Comparison of ENCODE assay signal across 9 mouse cellular contexts in genomic region chr15:13088504-13089058, GRCm38 (mm10).
DNase-seq lines count a peak whose midpoint lies in the region; ATAC-seq and TF ChIP-seq lines count a peak whose summit lies in the region.
"Had no signal": no experiment of that assay in that cellular context is flagged by ENCODE, and none has a peak within 500 bp of the region (broad histone marks: within the 10 kb centered on the region; RNA-seq: fewer than 3 reads in every experiment).

No protein-coding gene starts in this region.

- WGBS in lung, embryonic 14.5 days = 44% methylated on average over 7 of the region's 7 CpGs
- 43% methylated on average over 7 of the region's 7 CpGs for WGBS in forebrain, embryonic 13.5 days
- WGBS in intestine, embryonic 16.5 days = 53% methylated on average over 7 of the region's 7 CpGs
- 51% methylated on average over 7 of the region's 7 CpGs for WGBS in limb, embryonic 10.5 days
- WGBS in neural tube, embryonic 14.5 days = 51% methylated on average over 7 of the region's 7 CpGs

- H3K4me2 ChIP-seq in lung, embryonic 14.5 days = no peak overlapping the region
- H3K4me2 ChIP-seq in forebrain, embryonic 13.5 days = no peak overlapping the region
- H3K4me2 ChIP-seq in intestine, embryonic 16.5 days (ENCODE audit: low read depth, low read length) = no peak overlapping the region
- H3K4me2 ChIP-seq in neural tube, embryonic 14.5 days (ENCODE audit: low read depth, low read length) = no peak overlapping the region
- H3K4me2 ChIP-seq: embryonic facial prominence, embryonic 15.5 days had no signal

- H3K27ac ChIP-seq in lung, embryonic 14.5 days (ENCODE audit: low read depth) = no peak overlapping the region
- H3K27ac ChIP-seq in forebrain, embryonic 13.5 days = no peak overlapping the region
- no peak overlapping the region for H3K27ac ChIP-seq in intestine, embryonic 16.5 days (ENCODE audit: low read length)
- H3K27ac ChIP-seq in limb, embryonic 10.5 days = no peak overlapping the region
- H3K27ac ChIP-seq in neural tube, embryonic 14.5 days (ENCODE audit: low read depth, low read length) = no peak overlapping the region
- H3K27ac ChIP-seq: embryonic facial prominence, embryonic 15.5 days had no signal

- H3K9ac ChIP-seq in lung, embryonic 14.5 days = no peak overlapping the region
- no peak overlapping the region for H3K9ac ChIP-seq in forebrain, embryonic 13.5 days
- H3K9ac ChIP-seq in intestine, embryonic 16.5 days (ENCODE audit: low read depth, low read length) = no peak overlapping the region
- no peak overlapping the region for H3K9ac ChIP-seq in neural tube, embryonic 14.5 days (replicated peaks; ENCODE audit: low read depth, low read length)
- H3K9ac ChIP-seq: embryonic facial prominence, embryonic 15.5 days had no signal

- H3K27me3 ChIP-seq in lung, embryonic 14.5 days (ENCODE audit: insufficient read depth, low read length) = no peaks in the 10 kb centered on the region
- H3K27me3 ChIP-seq in forebrain, embryonic 13.5 days = no peaks in the 10 kb centered on the region
- H3K27me3 ChIP-seq in intestine, embryonic 16.5 days (replicated peaks; ENCODE audit: control insufficient read depth, insufficient read depth, low read length) = no peaks in the 10 kb centered on the region
- no peaks in the 10 kb centered on the region for H3K27me3 ChIP-seq in limb, embryonic 10.5 days (ENCODE audit: low read depth, poor library complexity, severe bottlenecking)
- no peaks in the 10 kb centered on the region for H3K27me3 ChIP-seq in neural tube, embryonic 14.5 days (ENCODE audit: control insufficient read depth, insufficient read depth, low read length)
- H3K27me3 ChIP-seq: embryonic facial prominence, embryonic 15.5 days had no signal

- TF ChIP-seq POLR2A in brain, embryonic 14.5 days (IDR thresholded peaks at IDR 0.05; ENCODE audit: borderline replicate concordance, extremely low read depth, insufficient read depth, insufficient read length, poor library complexity, severe bottlenecking) = no peak

- peak; percentile 84 for DNase-seq in lung, embryonic 14.5 days
- DNase-seq in lung, adult 18-20 months = no peak
- peak; percentile 73 for DNase-seq in brain, embryonic 14.5 days (ENCODE audit: low read depth)
- DNase-seq in limb, embryonic 10.5 days (ENCODE audit: low spot score) = peak; percentile 79

- H3K4me3 ChIP-seq in lung, embryonic 14.5 days (ENCODE audit: low read depth, low read length) = no peak overlapping the region
- no peak overlapping the region for H3K4me3 ChIP-seq in forebrain, embryonic 13.5 days
- no peak overlapping the region for H3K4me3 ChIP-seq in intestine, embryonic 16.5 days (ENCODE audit: low read length)
- H3K4me3 ChIP-seq in limb, embryonic 10.5 days = no peak overlapping the region
- H3K4me3 ChIP-seq in neural tube, embryonic 14.5 days (ENCODE audit: low read depth, low read length) = no peak overlapping the region
- H3K4me3 ChIP-seq: embryonic facial prominence, embryonic 15.5 days had no signal

- no peaks in the 10 kb centered on the region for H3K4me1 ChIP-seq in lung, embryonic 14.5 days (ENCODE audit: insufficient read depth)
- H3K4me1 ChIP-seq in forebrain, embryonic 13.5 days = 0 out of 2 replicates have a peak, but pooled peaks cover 5% of the 10 kb centered on the region
- H3K4me1 ChIP-seq in intestine, embryonic 16.5 days (ENCODE audit: control insufficient read depth, insufficient read depth, low read length) = no peaks in the 10 kb centered on the region
- no peaks in the 10 kb centered on the region for H3K4me1 ChIP-seq in limb, embryonic 10.5 days
- H3K4me1 ChIP-seq in neural tube, embryonic 14.5 days (ENCODE audit: control insufficient read depth, insufficient read depth, low read length) = no peaks in the 10 kb centered on the region

- ATAC-seq in lung, embryonic 14.5 days (ENCODE audit: insufficient read depth) = peak; percentile 75
- ATAC-seq in forebrain, embryonic 13.5 days = peak; percentile 86
- peak; percentile 69 for ATAC-seq in intestine, embryonic 16.5 days
- ATAC-seq in neural tube, embryonic 14.5 days (ENCODE audit: low read depth) = peak; percentile 87
- no peak for ATAC-seq in monocyte, adult 5-6 weeks (replicated peaks; ENCODE audit: insufficient number of reproducible peaks, low FRiP score, low TSS enrichment, poor library complexity, severe bottlenecking)

- H3K9me3 ChIP-seq in lung, embryonic 14.5 days (ENCODE audit: low read depth, low read length) = no peaks in the 10 kb centered on the region
- H3K9me3 ChIP-seq in forebrain, embryonic 13.5 days (replicated peaks) = no peaks in the 10 kb centered on the region
- H3K9me3 ChIP-seq in intestine, embryonic 16.5 days (ENCODE audit: control insufficient read depth, low read length) = no peaks in the 10 kb centered on the region
- H3K9me3 ChIP-seq in limb, embryonic 10.5 days (replicated peaks) = no peaks in the 10 kb centered on the region
- no peaks in the 10 kb centered on the region for H3K9me3 ChIP-seq in neural tube, embryonic 14.5 days (ENCODE audit: control insufficient read depth, low read length)
- H3K9me3 ChIP-seq: embryonic facial prominence, embryonic 15.5 days had no signal

- peak; percentile 84 for TF ChIP-seq CTCF in lung, embryonic 14.5 days (IDR thresholded peaks at IDR 0.05; ENCODE audit: low read depth)
- peak; percentile 80 for TF ChIP-seq CTCF in brain, embryonic 14.5 days (IDR thresholded peaks at IDR 0.05; ENCODE audit: borderline replicate concordance, extremely low read depth, insufficient read depth, insufficient read length)

- no peaks in the 10 kb centered on the region for H3K36me3 ChIP-seq in lung, embryonic 14.5 days (ENCODE audit: insufficient read depth)
- no peaks in the 10 kb centered on the region for H3K36me3 ChIP-seq in forebrain, embryonic 13.5 days (ENCODE audit: poor library complexity, severe bottlenecking)
- H3K36me3 ChIP-seq in intestine, embryonic 16.5 days (ENCODE audit: control insufficient read depth, insufficient read depth, low read length) = no peaks in the 10 kb centered on the region
- H3K36me3 ChIP-seq in limb, embryonic 10.5 days = no peaks in the 10 kb centered on the region
- no peaks in the 10 kb centered on the region for H3K36me3 ChIP-seq in neural tube, embryonic 14.5 days (ENCODE audit: control insufficient read depth, insufficient read depth, low read length)
- H3K36me3 ChIP-seq: embryonic facial prominence, embryonic 15.5 days had no signal

Comparison
In these comparisons a context has a peak if more than half of its experiments do, and no peak if none do; other contexts are left out.
1. DNase-seq: peak in lung, embryonic 14.5 days (single experiment), brain, embryonic 14.5 days (single experiment) and limb, embryonic 10.5 days (single experiment); none in lung, adult 18-20 months (0 of 2).